In the genomic region with DNA sequence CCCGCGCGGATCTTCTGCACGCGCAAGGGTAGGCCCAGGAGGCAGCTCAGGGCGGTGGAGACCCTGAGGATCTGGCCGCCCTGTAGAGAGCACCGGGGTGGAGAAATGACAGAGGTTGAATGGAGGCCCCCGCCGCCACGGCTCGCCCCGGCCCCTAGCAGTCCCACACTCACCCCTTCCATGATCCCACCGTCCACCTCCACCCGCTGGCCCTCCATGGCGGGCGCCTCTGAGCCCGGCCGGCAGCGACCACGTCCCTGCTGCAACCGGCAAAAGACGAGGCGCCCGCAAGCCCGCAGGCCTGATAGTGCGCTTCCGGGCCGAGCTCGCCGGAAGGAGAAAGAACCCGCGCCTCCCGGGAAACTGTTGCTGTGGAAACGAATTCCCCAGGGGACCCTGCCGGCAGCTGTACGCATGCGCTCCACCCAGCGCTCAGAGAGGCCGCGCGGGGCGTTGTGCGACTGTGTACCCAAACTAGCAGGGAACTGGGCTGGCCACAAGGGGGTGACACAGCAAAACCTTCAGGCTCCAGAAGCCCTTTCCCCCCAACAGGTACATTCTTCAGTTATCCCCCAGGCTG, we compare ENCODE assay signal across 7 mouse cellular contexts. TPM values are rescaled to one million over a fixed set of nuclear protein-coding genes. Genes with fewer than 3 reads are reported as not detected.
A peak's percentile ranks its signal among the peaks of the same experiment; 100 is the strongest.
DNase-seq lines count a peak whose midpoint lies in the region; ATAC-seq and TF ChIP-seq lines count a peak whose summit lies in the region.

Gene Rtca, minus strand, starts transcription at position 437 of the 580 bp plus-strand sequence.

- no peaks in the 10 kb centered on the region for H3K9me3 ChIP-seq in intestine, postnatal 0 days (ENCODE audit: control insufficient read depth)
- no peaks in the 10 kb centered on the region for H3K9me3 ChIP-seq in midbrain, embryonic 12.5 days

- H3K4me2 ChIP-seq in intestine, postnatal 0 days (replicated peaks; ENCODE audit: low read depth): peak within 1 kb of the TSS; percentile 93
- H3K4me2 ChIP-seq in midbrain, embryonic 12.5 days (replicated peaks): peak within 1 kb of the TSS; percentile 67

- DNase-seq in adrenal gland, adult 8-10 months: peak; percentile 97
- DNase-seq in embryo, embryonic 9.5 days (ENCODE audit: extremely low spot score): peak; percentile 99
- DNase-seq in gonadal fat pad, adult 2 months (ENCODE audit: low read depth): no peak
- peak; percentile 99 for DNase-seq in left cerebral cortex, postnatal 4 days

- intact Hi-C loops in left cerebral cortex, postnatal 4 days (cut with DNase I): no loop called here

- H3K4me1 ChIP-seq in intestine, postnatal 0 days (replicated peaks; ENCODE audit: control insufficient read depth, insufficient read depth, low read length): no peaks in the 10 kb centered on the region
- peaks cover 17% of the 10 kb centered on the region for H3K4me1 ChIP-seq in midbrain, embryonic 12.5 days
- H3K4me1 ChIP-seq in small intestine, adult 2 months (ENCODE audit: control insufficient read depth, insufficient read depth, insufficient read length, low read length): peaks cover 6% of the 10 kb centered on the region

- peak; percentile 92 for ATAC-seq in intestine, postnatal 0 days
- peak; percentile 95 for ATAC-seq in midbrain, embryonic 12.5 days (ENCODE audit: low FRiP score, low read depth)

- WGBS in intestine, postnatal 0 days: under 1% methylated on average over 39 of the region's 44 CpGs
- under 1% methylated on average over 38 of the region's 44 CpGs for WGBS in midbrain, embryonic 12.5 days
- WGBS in small intestine, adult 2 months: under 1% methylated on average over 44 of the region's 44 CpGs

- peak within 1 kb of the TSS; percentile 76 for H3K27ac ChIP-seq in intestine, postnatal 0 days (ENCODE audit: low read depth, low read length)
- H3K27ac ChIP-seq in midbrain, embryonic 12.5 days (replicated peaks): peak within 1 kb of the TSS; percentile 75
- H3K27ac ChIP-seq in small intestine, adult 2 months (ENCODE audit: insufficient read depth, low read depth, low read length): no peak within 1 kb of the TSS; the same call in 1 of the 2 replicates

- H3K36me3 ChIP-seq in intestine, postnatal 0 days (ENCODE audit: control insufficient read depth, insufficient read depth): peaks cover 19% of the 10 kb centered on the region
- peaks cover 30% of the 10 kb centered on the region for H3K36me3 ChIP-seq in midbrain, embryonic 12.5 days
- H3K36me3 ChIP-seq in small intestine, adult 2 months (ENCODE audit: control insufficient read depth, insufficient read depth, low read length): peaks cover 23% of the 10 kb centered on the region

- H3K27me3 ChIP-seq in intestine, postnatal 0 days (replicated peaks; ENCODE audit: control insufficient read depth, insufficient read depth, low read length): no peaks in the 10 kb centered on the region
- H3K27me3 ChIP-seq in midbrain, embryonic 12.5 days: no peaks in the 10 kb centered on the region
- H3K27me3 ChIP-seq in small intestine, adult 2 months (ENCODE audit: control insufficient read depth, insufficient read depth, low read length): no peaks in the 10 kb centered on the region

- peak within 1 kb of the TSS; percentile 85 for H3K4me3 ChIP-seq in intestine, postnatal 0 days (ENCODE audit: low read depth, low read length)
- H3K4me3 ChIP-seq in midbrain, embryonic 12.5 days: peak within 1 kb of the TSS; percentile 80
- H3K4me3 ChIP-seq in small intestine, adult 2 months (ENCODE audit: low read depth, low read length): peak within 1 kb of the TSS; percentile 76

- peak within 1 kb of the TSS; percentile 78 for H3K9ac ChIP-seq in intestine, postnatal 0 days (ENCODE audit: low read depth, low read length)
- peak within 1 kb of the TSS; percentile 93 for H3K9ac ChIP-seq in midbrain, embryonic 12.5 days (replicated peaks)

- peak; percentile 48; the same call in 1 of the 2 replicates for TF ChIP-seq POLR2A in small intestine, adult 2 months (IDR thresholded peaks at IDR 0.05; ENCODE audit: low read depth, low read length)

- peak; percentile 94 for TF ChIP-seq CTCF in intestine, postnatal 0 days (IDR thresholded peaks at IDR 0.05; ENCODE audit: low read depth)
- peak; percentile 80 for TF ChIP-seq CTCF in small intestine, adult 2 months (IDR thresholded peaks at IDR 0.05; ENCODE audit: extremely low read depth, insufficient read length, insufficient replicate concordance, low read depth, low read length)

RNA-seq across cellular contexts. Expression of gene Rtca, which starts in this region (rescaled TPM):
- 10 to 100 TPM; 34.5 to 45.1 (median 36.8) TPM for total RNA-seq in adrenal gland, adult 8-10 months (2022)
- 25.8 and 28.0 TPM in 2 replicates for polyA plus RNA-seq in gonadal fat pad, adult 2 months (2012; rRNA removed)
- polyA plus RNA-seq in intestine, postnatal 0 days (2015; fragmentation: Nextera tagmentation; extraction: Ambion mirVana): 54.4 and 61.5 TPM in 2 replicates
- total RNA-seq in left cerebral cortex, postnatal 4 days (2021): 10 to 100 TPM; 67.5 to 71.1 TPM
- polyA plus RNA-seq in midbrain, embryonic 12.5 days (2016; fragmentation: Nextera tagmentation; extraction: Ambion mirVana): 113 and 118 TPM in 2 replicates
- 20.1 and 29.6 TPM in 2 replicates for polyA plus RNA-seq in small intestine, adult 2 months (2012; rRNA removed)
